Mouse (Mus musculus) MEL (cell line): Measurements from ENCODE around the gene Letm1. TPM values are rescaled to one million over a fixed set of nuclear protein-coding genes. Genes with fewer than 3 reads are reported as not detected.

Experiments used
- DNase-seq: peaks from one replicate; pipeline ENCODE4 v3.0.0; 2011; ENCODE audit warnings: low read depth, low spot score
- H3K27ac ChIP-seq: 2 replicates; pipeline ENCODE4 v1.5.1; 2012; ENCODE audit warnings: low read depth, mild to moderate bottlenecking, control low read depth, low read length, moderate library complexity; ENCODE audit not compliant: control insufficient read depth
- H3K27me3 ChIP-seq, 2 experiments: fragments of 150-350 bp in 1 of 2; sonication (generic) in 1 of 2; 2 replicates each; pipeline ENCODE4 v1.6.1; 2012; ENCODE audit warnings: low read length in 2 of 2, mild to moderate bottlenecking in 2 of 2, improper control_type of control experiment in 1 of 2, moderate library complexity in 1 of 2; ENCODE audit not compliant: insufficient read depth in 2 of 2, control insufficient read depth in 1 of 2
- H3K36me3 ChIP-seq, 2 experiments: 2 replicates each; pipeline ENCODE4 v1.6.1; 2012 to 2014; ENCODE audit warnings: low read length in 2 of 2, improper control_type of control experiment in 1 of 2, inconsistent platforms in 1 of 2, mild to moderate bottlenecking in 1 of 2; ENCODE audit not compliant: insufficient read depth in 2 of 2, control insufficient read depth in 1 of 2
- H3K4me1 ChIP-seq, 2 experiments: fragments of 150-350 bp in 1 of 2; sonication (generic) in 1 of 2; 2 replicates each; pipeline ENCODE4 v1.6.1; 2012; ENCODE audit warnings: low read length in 2 of 2, improper control_type of control experiment in 1 of 2, mild to moderate bottlenecking in 1 of 2; ENCODE audit not compliant: insufficient read depth in 2 of 2, control insufficient read depth in 1 of 2
- H3K4me3 ChIP-seq, 2 experiments: fragments of 150-350 bp in 1 of 2; sonication (generic) in 1 of 2; 2 replicates each; pipeline ENCODE4 v1.5.1; 2012; ENCODE audit warnings: low read depth in 2 of 2, low read length in 2 of 2, mild to moderate bottlenecking in 2 of 2, moderate library complexity in 2 of 2, control low read depth in 1 of 2, improper control_type of control experiment in 1 of 2; ENCODE audit not compliant: control insufficient read depth in 1 of 2, insufficient read depth in 1 of 2
- H3K79me2 ChIP-seq: 2 replicates; pipeline ENCODE4 v1.6.1; 2012; ENCODE audit warnings: mild to moderate bottlenecking, low read length, moderate library complexity; ENCODE audit not compliant: control insufficient read depth, poor library complexity, insufficient read depth
- H3K9ac ChIP-seq: 2 replicates; pipeline ENCODE4 v1.6.1; 2012; ENCODE audit warnings: low read depth, mild to moderate bottlenecking, control low read depth, low read length, moderate library complexity; ENCODE audit not compliant: control insufficient read depth, poor library complexity, severe bottlenecking
- H3K9me3 ChIP-seq: fragments of 150-350 bp; sonication (generic); replicated peaks from 2 replicates; pipeline ENCODE4 v1.6.1; 2012; ENCODE audit warnings: mild to moderate bottlenecking, low read length, improper control_type of control experiment, moderate library complexity; ENCODE audit not compliant: insufficient read depth
- CHD1 ChIP-seq: IDR thresholded peaks from 2 replicates; pipeline ENCODE4 v1.6.1; 2012; ENCODE audit warnings: low read depth, mild to moderate bottlenecking, inconsistent platforms, low read length, improper control_type of control experiment
- CHD2 ChIP-seq: IDR thresholded peaks from 2 replicates; pipeline ENCODE4 v1.6.1; 2011; ENCODE audit warnings: low read length, improper control_type of control experiment
- ETS1 ChIP-seq: IDR thresholded peaks from 2 replicates; pipeline ENCODE4 v1.6.1; 2012; ENCODE audit warnings: low read depth, mild to moderate bottlenecking, inconsistent platforms, low read length, improper control_type of control experiment, moderate library complexity
- GABPA ChIP-seq: IDR thresholded peaks from 2 replicates; pipeline ENCODE4 v1.6.1; 2012; ENCODE audit warnings: low read depth, mild to moderate bottlenecking, inconsistent platforms, low read length, improper control_type of control experiment, moderate library complexity
- HCFC1 ChIP-seq: IDR thresholded peaks from 2 replicates; pipeline ENCODE4 v1.6.1; 2012; ENCODE audit warnings: low read depth, mild to moderate bottlenecking, inconsistent platforms, low read length, improper control_type of control experiment, moderate library complexity
- MAX ChIP-seq: IDR thresholded peaks from 2 replicates; pipeline ENCODE4 v1.6.1; 2011; ENCODE audit warnings: low read length, improper control_type of control experiment
- MAZ ChIP-seq: IDR thresholded peaks from 2 replicates; pipeline ENCODE4 v1.6.1; 2012; ENCODE audit warnings: low read depth, mild to moderate bottlenecking, inconsistent platforms, low read length, improper control_type of control experiment
- MXI1 ChIP-seq: IDR thresholded peaks from 2 replicates; pipeline ENCODE4 v1.6.1; 2011; ENCODE audit warnings: mild to moderate bottlenecking, low read depth, low read length, improper control_type of control experiment
- MYB ChIP-seq: IDR thresholded peaks from 2 replicates; pipeline ENCODE4 v1.6.1; 2011; ENCODE audit warnings: mild to moderate bottlenecking, low read depth, low read length, improper control_type of control experiment
- NELFE ChIP-seq: IDR thresholded peaks from 2 replicates; pipeline ENCODE4 v1.6.1; 2011; ENCODE audit warnings: low read depth, low read length, improper control_type of control experiment
- NRF1 ChIP-seq: IDR thresholded peaks from 2 replicates; pipeline ENCODE4 v1.6.1; 2014; ENCODE audit warnings: low read depth, mild to moderate bottlenecking, inconsistent platforms, low read length, improper control_type of control experiment, moderate library complexity; ENCODE audit not compliant: poor library complexity, insufficient read depth, severe bottlenecking
- POLR2A ChIP-seq, 2 experiments: IDR thresholded peaks; 2 replicates each; pipeline ENCODE4 v1.6.1; 2011 to 2012; ENCODE audit warnings: low read length in 2 of 2, mild to moderate bottlenecking in 2 of 2, control low read depth in 1 of 2, improper control_type of control experiment in 1 of 2, low read depth in 1 of 2, moderate library complexity in 1 of 2; ENCODE audit not compliant: control insufficient read depth in 1 of 2, insufficient read depth in 1 of 2, poor library complexity in 1 of 2
- RAD21 ChIP-seq: IDR thresholded peaks from 2 replicates; pipeline ENCODE4 v1.6.1; 2011; ENCODE audit warnings: mild to moderate bottlenecking, low read depth, low read length, improper control_type of control experiment
- SIN3A ChIP-seq: IDR thresholded peaks from 2 replicates; pipeline ENCODE4 v1.6.1; 2012; ENCODE audit warnings: low read length, improper control_type of control experiment, inconsistent platforms
- SMC3 ChIP-seq: IDR thresholded peaks from 2 replicates; pipeline ENCODE4 v1.6.1; 2011; ENCODE audit warnings: low read depth, low read length, improper control_type of control experiment
- TAL1 ChIP-seq: IDR thresholded peaks from 2 replicates; pipeline ENCODE4 v1.6.1; 2012; ENCODE audit warnings: mild to moderate bottlenecking, inconsistent platforms, low read length, moderate library complexity, mixed read lengths
- USF1 ChIP-seq: IDR thresholded peaks from 2 replicates; pipeline ENCODE4 v1.6.1; 2014; ENCODE audit warnings: low read depth, mild to moderate bottlenecking, inconsistent platforms, low read length, improper control_type of control experiment, moderate library complexity
- ZMIZ1 ChIP-seq: IDR thresholded peaks from 2 replicates; pipeline ENCODE4 v1.6.1; 2012; ENCODE audit warnings: low read depth, mild to moderate bottlenecking, inconsistent platforms, low read length, improper control_type of control experiment, moderate library complexity
- ZNF384 ChIP-seq: IDR thresholded peaks from 2 replicates; pipeline ENCODE4 v1.6.1; 2012; ENCODE audit warnings: low read depth, mild to moderate bottlenecking, inconsistent platforms, low read length, improper control_type of control experiment
- polyA plus RNA-seq, 2 experiments: library from polyadenylated mRNA; stranded (reverse) in 1 of 2; unstranded in 1 of 2; fragments of >175 nt in 1 of 2; fragments of >200 nt in 1 of 2; gene quantifications; 2 replicates each; pipeline versions ENCODE4 v1.2.1 to v1.2.4; 2012; ENCODE audit warnings: low replicate concordance in 2 of 2, low read depth in 1 of 2; ENCODE audit not compliant: insufficient read length in 2 of 2, insufficient read depth in 1 of 2, missing spikeins in 1 of 2
- total RNA-seq: library from RNA; depleted of rRNA; stranded (reverse); fragments of 300-350 nt; gene quantifications from 2 replicates; pipeline ENCODE4 v1.2.3, GENCODE M21; 2012

Gene Letm1
- total and polyA plus RNA-seq, 3 experiments, result 59.5 to 127 (median 119) TPM

DNA sequence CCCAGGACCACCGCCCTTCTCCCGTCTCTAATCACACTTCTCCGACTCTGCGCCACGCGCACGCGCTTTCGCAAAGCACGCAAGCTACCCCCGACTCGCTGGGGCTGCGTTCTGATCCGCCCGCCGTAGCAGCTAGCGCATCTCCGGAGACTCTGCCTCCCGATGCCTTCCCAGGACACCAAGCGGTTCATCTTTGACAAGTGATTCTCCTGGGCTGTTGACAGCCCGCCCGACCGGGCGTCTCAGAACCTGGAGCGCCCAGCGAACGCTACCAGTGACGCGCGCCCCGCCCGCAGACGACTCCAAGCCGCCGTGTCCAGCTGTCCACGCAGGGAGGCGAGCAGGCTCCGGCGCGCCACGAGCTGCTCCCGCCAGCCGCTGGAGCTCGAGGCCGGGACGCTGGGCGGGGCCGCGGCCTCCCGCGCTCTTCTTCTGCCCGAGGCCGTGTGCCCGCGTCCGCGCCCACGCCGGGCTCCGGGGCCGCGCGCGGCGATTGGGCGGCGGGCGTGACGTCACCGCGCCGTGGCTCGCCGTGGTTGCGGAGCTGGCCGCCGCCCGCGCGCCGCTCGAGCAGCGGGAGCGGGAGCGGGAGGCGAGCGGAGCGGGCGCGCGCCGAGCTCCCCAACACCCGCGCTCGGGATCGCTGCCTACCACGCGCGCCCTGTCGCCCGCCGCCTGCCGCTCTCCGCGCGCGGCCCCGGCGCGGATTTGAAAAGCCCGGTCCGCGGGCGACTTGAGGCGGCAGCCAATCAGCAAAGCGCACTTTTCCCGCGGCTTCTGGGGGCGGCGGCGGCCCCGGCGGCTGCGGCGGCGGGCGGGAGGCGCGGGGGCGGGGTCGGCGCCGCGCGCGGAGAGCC lies 37.5 kb upstream of the Letm1 start, which contains the start of gene Nsd2:
Gene Nsd2 (plus strand): TSS at position 850 of the 857 bp plus-strand sequence.
- peak; percentile 89 for DNase-seq
- Histone ChIP-seq H3K4me1 (peaks cover 14 to 36% of the 10 kb centered on the region in 2 experiments), H3K79me2 (peaks cover 39% of the 10 kb centered on the region), H3K9me3 (no peaks in the 10 kb centered on the region), H3K27ac (peak within 1 kb of the TSS; percentile 66), H3K27me3 (no peaks in the 10 kb centered on the region), H3K4me3 (peak within 1 kb of the TSS; percentile 84 to 96), H3K36me3 (peaks cover 9 to 50% of the 10 kb centered on the region in 2 experiments), H3K9ac (peak within 1 kb of the TSS; percentile 100)
- no peak for TF ChIP-seq GABPA
- no peak for TF ChIP-seq CHD2
- peak; percentile 34; the same call in 1 of the 2 replicates for TF ChIP-seq HCFC1
- TF ChIP-seq MAZ, result peak; percentile 86; the same call in 1 of the 2 replicates
- peak; percentile 74 to 76; a peak in 3 of 4 replicates for TF ChIP-seq POLR2A (IDR thresholded peaks at IDR 0.05; ENCODE audit: control insufficient read depth in 1 of 2, insufficient read depth in 1 of 2, low read depth in 1 of 2, low read length in 2 of 2, poor library complexity in 1 of 2)
- no peak for TF ChIP-seq RAD21
- peak; percentile 48 for TF ChIP-seq MAX
- TF ChIP-seq MXI1, result peak; percentile 54
- TF ChIP-seq NELFE, result peak; percentile 83
- TF ChIP-seq MYB, result no peak
- TF ChIP-seq ETS1, result 0 out of 2 replicates have a peak, but pooled peaks have one; percentile 21
- TF ChIP-seq SIN3A, result peak; percentile 56
- peak; percentile 67 for TF ChIP-seq NRF1
- TF ChIP-seq ZMIZ1, result peak; percentile 68
- no peak for TF ChIP-seq SMC3

DNA sequence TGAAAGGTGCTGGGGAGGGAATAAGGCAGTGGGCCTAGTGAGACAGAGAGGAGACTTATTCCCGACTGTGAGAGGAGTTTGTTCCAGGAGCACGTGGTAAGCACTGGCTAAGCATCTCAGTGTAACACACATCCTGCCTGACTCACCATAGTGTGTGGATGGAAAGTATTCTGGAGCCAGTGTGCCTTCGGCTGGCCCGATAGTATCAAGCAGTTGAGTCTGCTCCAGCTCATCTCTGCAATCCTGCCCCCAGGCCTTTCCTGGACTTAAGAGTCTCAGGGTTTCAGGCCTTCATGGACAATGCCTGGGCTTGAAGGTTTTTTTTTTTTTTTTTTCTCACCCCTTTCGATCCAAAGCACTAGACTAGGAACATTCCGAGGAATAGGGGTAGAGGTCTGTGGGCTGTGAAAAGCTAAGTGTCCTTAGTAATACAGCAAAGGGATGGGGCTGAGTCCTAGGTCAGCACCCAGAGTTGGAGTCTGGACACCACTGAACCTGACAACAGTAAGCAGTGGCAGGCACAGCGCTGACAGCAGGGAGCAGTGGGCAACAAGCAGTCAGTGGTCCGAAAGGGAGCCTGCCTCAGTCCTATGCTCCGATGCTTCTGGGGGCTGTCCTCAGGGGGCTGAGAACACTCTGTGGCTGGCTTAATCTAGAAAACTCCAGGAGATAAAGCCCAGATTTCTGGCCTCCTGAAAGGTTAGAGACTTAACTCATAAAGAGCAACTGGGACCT lies 36.7 kb upstream of the Letm1 start:
- H3K4me1 ChIP-seq, result peaks cover 11 to 31% of the 10 kb centered on the region in 2 experiments
- peaks cover 4 to 42% of the 10 kb centered on the region in 2 experiments; a peak in 3 of 4 replicates for H3K36me3 ChIP-seq
- TF ChIP-seq TAL1 (peak; percentile 35), CHD1 (0 out of 2 replicates have a peak, but pooled peaks have one; percentile 44), USF1 (no peak), MAZ (no peak), ZNF384 (peak; percentile 51), RAD21 (no peak)
- peak overlapping the region; percentile 62 for H3K27ac ChIP-seq
- peaks cover 31% of the 10 kb centered on the region for H3K79me2 ChIP-seq
- H3K27me3 ChIP-seq, result no peaks in the 10 kb centered on the region
- peak overlapping the region; percentile 84 for H3K4me3 ChIP-seq
- peak; percentile 65 for DNase-seq
- H3K9ac ChIP-seq, result peak overlapping the region; percentile 100
- no peaks in the 10 kb centered on the region for H3K9me3 ChIP-seq
